Mouse (Mus musculus) layer of hippocampus, postnatal 14 days (tissue): ENCODE results near the gene Gxylt1. TPM values are rescaled to one million over a fixed set of nuclear protein-coding genes. Genes with fewer than 3 reads are reported as not detected.
A peak's percentile ranks its signal among the peaks of the same experiment; 100 is the strongest.
"Not testable (repeated sequence)": the region's sequence is repeated elsewhere in the genome, so short reads cannot be mapped to it uniquely, and the experiment has no call there.

Experiments
- DNase-seq, 2 experiments: peaks; one replicate each; pipeline ENCODE4 v3.0.0; 2021 to 2022; ENCODE audit warnings: low spot score in 2 of 2, mixed read lengths in 1 of 2
- total RNA-seq, 2 experiments: library from RNA; stranded (reverse); gene quantifications; 2 replicates each; pipeline ENCODE4 v1.2.3; 2021

The Gxylt1 gene
- total RNA-seq, 2 experiments from 2014 or later: 9.1 to 10.0 TPM

GRCm38 (mm10) chr15:93264221-93264620, 10.8 kb downstream of the Gxylt1 start:
- DNase-seq: no peak

DNA sequence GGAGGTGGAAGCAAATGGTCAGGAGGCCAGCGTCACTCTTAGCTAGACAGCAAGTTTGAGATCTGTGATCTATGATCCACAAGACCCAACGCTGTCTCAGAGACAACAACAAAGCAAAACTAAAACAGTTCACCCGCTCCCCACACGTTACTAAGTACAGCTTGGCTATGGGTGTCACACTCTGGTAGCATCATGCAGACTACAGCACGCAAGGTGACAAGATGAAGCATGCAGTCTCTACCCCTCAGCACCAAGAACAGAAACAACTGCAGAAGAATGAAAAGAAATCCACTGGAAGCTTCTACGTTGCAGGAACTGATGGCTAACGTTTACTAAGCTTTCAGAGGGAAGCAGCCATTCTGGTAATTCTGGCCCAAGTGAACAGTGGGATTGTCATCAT, 11.4 kb downstream of the Gxylt1 start:
- DNase-seq: no peak

- DNase-seq: no peak
Measured at GRCm38 (mm10) chr15:93262818-93263217, 12.2 kb downstream of the Gxylt1 start.

DNA sequence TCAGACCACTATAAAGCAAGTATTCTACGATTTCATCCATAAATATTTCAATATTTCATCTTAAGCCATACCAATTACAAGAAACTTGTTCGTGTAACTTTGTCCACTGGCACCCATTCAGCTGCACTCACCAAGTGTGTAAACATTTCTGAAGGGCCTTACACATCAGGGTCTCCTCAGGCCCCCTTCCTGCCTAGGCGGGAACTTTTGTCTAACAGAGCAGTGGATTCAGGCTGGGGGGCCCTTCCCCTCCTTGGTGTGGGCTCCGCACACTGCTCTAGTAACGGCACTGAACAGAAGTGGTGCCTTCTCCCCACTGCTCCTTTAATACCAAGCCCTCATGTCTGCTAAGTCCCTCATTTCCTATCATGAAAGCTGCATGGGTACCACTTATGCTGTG, 12.7 kb downstream of the Gxylt1 start:
- DNase-seq: no peak

- DNase-seq: no peak
Measured at GRCm38 (mm10) chr15:93259933-93260332, 15.0 kb downstream of the Gxylt1 start.

DNA sequence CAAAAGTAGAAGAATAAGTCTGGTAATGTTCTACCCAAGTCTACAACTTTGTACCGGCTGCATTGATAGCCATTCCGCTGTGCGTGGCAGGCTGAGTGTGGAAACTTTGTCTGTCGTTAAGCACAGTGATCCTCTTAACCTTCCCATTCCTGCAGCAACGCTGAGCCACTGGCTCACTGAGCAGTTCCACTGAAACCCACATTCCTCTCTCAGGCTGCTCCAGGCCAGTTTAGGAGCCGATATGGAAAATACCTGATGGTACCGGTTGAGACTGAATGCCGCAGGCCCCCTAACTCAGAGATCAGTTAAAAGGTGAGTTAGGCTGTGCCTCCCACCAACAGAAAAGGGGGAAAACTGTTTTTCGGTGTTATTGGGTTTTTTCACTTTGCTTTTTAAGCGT, 19.7 kb downstream of the Gxylt1 start:
- no peak for DNase-seq

GRCm38 (mm10) chr15:93253172-93253571, 21.8 kb downstream of the Gxylt1 start:
- DNase-seq: no peak

DNA sequence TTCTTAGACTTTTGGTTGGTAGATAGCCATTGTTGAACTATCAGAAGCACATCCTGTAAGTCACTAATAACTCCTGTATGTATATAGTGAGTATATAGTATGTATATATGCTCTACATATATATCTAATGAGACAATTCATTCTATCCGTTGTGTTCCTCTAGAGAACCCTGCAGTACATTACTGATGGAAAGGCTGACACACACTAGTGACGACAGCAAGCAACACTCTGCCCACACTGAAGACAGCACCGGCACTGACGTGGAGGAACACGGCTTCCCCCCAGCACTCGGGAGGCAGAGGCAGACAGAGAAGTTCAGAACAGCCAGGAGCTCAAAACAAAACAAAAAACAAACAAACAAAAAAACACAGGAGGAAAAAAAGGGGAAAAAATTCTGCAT, 22.6 kb downstream of the Gxylt1 start:
- DNase-seq: no peak

GRCm38 (mm10) chr15:93251553-93252250, 23.3 kb downstream of the Gxylt1 start:
- peak; percentile 22 to 29 for DNase-seq

DNA sequence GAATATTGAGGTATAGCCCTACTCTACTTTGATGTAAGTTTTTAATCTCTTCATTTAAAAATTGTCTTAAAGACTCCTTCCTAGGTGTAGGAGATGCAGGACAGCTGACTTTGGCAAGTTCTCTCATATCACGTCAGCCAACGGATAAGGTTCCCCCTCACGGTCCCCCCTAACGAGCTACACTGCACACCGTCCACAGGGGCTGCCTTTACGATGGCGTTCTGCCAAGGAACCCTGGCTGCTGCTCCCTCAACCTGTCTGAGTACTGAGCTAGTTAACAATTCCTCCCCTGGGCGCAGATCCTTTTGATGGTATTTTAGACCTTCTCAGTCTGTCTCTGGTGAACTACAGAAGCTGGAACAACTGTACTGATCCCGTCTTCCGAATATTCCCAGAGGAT, 31.8 kb downstream of the Gxylt1 start:
- no peak for DNase-seq

- not testable (repeated sequence) for DNase-seq
Measured at GRCm38 (mm10) chr15:93236456-93236855, 38.5 kb downstream of the Gxylt1 start.

DNA sequence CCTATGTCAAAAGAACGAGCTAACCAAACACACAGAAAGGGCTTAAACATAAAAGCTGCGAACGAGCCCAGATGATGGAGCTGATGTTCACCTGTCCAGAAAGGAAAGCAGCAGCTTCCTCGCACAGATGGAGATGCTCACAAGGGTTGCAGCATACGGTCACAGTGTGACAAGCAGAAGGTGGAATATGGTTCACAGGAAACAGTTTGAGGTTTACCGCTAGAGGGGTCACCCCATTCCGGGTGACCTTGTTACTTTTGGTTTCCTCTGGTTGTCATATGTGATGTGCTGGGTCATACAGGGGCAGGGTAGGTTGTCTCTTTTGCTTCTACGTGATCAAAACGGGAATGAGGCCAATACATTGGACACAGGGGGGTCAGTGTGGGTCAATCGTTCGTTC, 46.0 kb downstream of the Gxylt1 start:
- DNase-seq: no peak

DNA sequence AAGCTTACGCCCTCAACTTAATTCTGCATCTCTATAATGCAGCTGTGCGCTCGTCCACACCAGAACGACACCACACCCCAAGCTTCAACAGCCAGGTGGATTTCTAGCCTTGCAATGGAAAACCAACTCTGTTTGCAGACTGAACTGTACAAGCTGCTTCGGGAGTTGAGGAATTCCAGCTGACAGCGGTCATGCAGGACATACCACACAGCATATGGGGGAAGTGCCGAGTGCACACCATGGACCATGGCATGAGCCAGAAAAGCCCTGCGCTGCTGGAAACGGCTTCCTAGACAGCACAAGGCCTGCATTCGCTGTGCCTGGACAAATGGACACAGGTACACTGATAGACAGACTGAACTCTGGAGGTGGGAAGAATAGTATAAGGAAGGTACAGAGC, 46.6 kb downstream of the Gxylt1 start:
- no peak for DNase-seq

DNA sequence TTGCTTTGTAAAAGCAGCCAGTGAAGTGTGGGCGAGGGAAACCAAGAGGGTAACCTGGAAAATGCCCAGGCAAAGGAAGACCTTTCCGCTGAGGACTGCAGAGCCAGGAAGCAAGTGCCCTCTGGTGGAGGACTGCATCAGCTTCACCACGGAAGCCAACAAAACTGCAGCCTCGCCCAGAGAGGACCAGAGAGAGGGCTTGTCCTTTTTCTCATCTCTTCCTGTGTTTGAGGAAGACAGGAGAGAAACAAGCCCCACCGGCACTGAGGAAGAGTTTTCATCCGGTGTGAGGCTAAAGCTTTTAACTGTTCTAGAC, 47.3 kb downstream of the Gxylt1 start:
- DNase-seq: peak; percentile 17 to 61

- DNase-seq: no peak
Measured at GRCm38 (mm10) chr15:93226930-93227763, 47.8 kb downstream of the Gxylt1 start.

DNA sequence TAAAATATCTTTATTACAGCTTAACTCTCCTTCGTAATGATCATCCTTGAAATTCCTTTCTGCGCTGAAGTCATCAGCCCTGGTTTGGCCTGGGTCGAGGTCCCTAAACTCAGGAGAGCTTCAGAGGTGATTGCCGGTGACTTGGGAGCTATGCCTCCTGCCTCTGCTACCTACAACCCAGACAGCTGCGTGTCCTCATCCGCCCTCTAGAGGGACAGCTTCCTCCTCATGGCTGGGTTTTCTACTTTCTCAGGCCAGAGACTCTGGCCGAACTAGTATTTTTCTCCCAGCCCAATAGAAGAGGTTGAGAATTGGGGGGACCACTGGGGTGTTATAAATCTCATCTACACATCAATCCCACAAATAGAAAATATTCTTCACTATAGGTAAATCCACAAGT, 52.5 kb downstream of the Gxylt1 start:
- no peak for DNase-seq

DNA sequence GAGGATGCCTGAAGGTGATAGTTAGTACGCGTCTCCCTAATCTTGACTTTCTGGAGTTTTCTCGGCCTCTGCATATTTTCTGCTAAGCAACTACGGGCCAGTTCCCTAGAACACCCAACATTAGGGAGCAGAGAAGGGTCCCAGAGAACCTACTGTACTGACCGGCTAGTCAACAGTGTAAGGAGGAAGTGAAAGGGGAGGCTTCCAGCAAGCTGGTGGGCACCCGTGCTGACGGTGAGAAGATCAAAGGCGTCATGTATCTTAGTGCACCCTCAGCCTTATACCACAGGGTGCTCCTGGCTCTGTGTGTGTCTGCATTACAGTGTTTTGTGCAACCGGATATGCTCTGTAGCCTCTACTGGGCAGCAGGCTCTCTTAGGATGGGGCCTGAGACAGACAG, 62.4 kb downstream of the Gxylt1 start:
- no peak for DNase-seq

DNA sequence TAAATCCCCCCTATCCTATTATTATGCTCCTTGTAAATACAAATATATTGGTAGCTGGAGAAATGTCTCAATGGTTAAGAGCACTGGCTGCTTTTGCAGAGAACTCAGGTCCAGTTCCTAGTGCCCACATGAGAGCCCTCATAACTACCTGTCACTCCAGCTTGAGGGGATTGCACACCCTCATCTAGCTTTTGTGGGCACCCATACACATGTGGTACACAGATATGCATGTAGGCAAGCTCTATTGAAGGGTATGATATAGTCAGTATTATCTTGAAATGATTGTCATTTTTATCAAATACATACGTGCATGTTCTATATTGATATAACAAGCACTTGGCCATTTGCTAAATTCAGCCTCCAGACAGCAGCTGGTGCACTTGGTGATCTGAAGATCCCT, 70.1 kb downstream of the Gxylt1 start:
- DNase-seq: no peak

DNA sequence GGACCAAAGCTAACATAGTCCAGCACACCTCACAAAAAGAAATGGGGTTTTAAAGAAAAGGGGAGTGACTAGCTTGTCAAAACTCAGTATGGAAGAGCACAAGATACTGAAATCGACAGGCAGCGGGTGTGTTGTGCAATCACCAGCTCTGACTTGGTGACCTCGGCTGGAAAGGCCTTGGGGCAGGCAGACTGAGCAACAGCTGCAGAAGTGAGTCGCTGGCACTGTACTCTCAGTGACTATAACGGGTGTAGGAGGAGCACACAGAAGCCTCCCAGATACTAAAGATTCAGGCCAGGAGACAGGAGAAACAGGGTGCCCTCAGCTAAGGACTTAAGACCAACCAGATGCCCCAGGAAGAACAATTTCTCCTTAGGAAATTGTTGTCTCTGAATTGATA, 73.0 kb downstream of the Gxylt1 start:
- DNase-seq: no peak

- DNase-seq: peak in 1 of 2 experiments; percentile 44
Measured at GRCm38 (mm10) chr15:93191387-93192145, 83.4 kb downstream of the Gxylt1 start.
